Mouse (Mus musculus): Measurements from ENCODE around the gene Galntl6. TPM values are rescaled to one million over a fixed set of nuclear protein-coding genes. Genes with fewer than 3 reads are reported as not detected.
"Not testable (repeated sequence)": the region's sequence is repeated elsewhere in the genome, so short reads cannot be mapped to it uniquely, and the experiment has no call there.

Galntl6 gene
- polyA plus RNA-seq, 1 experiment: not detected

DNA sequence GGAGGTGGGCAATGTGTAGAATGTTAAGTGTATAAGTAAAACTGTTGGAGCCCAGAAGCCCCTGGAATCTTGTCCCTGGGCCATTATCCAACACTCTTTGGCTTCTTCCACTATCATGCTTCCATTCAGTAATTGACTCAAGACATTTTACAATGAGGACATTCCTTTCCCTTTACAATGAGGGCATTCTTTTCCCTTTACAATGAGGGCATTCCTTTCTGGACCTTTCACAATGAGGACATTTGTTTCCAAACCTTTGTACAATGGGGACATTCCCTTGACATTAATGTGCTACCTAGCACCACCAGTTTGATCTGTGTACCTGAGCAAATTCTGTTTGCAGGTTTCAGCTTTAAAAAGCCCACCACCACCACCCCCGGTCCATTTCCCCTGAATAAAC lies 403.4 kb downstream of the Galntl6 start:
- no peak overlapping the region for H3K4me3 ChIP-seq (ENCODE audit: control insufficient read depth, insufficient read depth, low read length)
- no peaks in the 10 kb centered on the region for H3K4me1 ChIP-seq (replicated peaks; ENCODE audit: control insufficient read depth, insufficient read depth, low read length)
- TF ChIP-seq CTCF (IDR thresholded peaks at IDR 0.05; ENCODE audit: borderline replicate concordance, control insufficient read depth, extremely low read depth, insufficient read depth, low read length, poor library complexity): no peak
- TF ChIP-seq POLR2A (IDR thresholded peaks at IDR 0.05; ENCODE audit: control insufficient read depth, extremely low read depth, insufficient read depth, low read length, poor library complexity): no peak
- H3K27ac ChIP-seq (ENCODE audit: control insufficient read depth, insufficient read depth, low read length): no peak overlapping the region
- 81% methylated on average over 1 of the region's 1 CpGs for WGBS
- H3K36me3 ChIP-seq (ENCODE audit: control insufficient read depth, insufficient read depth, low read length): no peaks in the 10 kb centered on the region
- no peak for DNase-seq
- H3K27me3 ChIP-seq (ENCODE audit: control insufficient read depth, insufficient read depth, low read length): no peaks in the 10 kb centered on the region

DNA sequence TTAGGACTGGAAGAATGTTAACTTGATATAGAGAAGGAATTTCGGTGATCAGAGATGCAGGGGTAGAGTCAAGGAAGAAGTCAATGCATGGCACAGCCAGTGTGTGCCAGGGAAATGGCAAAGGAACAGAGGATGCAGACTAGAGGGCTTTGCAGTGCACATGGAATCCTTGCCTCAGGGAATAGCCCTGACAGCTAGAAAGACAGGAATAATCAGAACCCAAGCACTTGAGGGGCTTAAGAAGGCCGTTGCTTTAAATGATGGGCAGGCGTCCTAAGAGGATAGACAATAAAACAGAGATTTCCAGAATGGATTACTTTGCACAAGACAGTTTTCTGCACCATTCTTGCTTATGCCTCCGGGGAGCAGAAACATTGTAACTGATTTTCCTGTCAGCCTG lies 425.3 kb downstream of the Galntl6 start:
- no peaks in the 10 kb centered on the region for H3K36me3 ChIP-seq (ENCODE audit: control insufficient read depth, insufficient read depth, low read length)
- H3K4me3 ChIP-seq (ENCODE audit: control insufficient read depth, insufficient read depth, low read length): no peak overlapping the region
- no peak overlapping the region for H3K27ac ChIP-seq (ENCODE audit: control insufficient read depth, insufficient read depth, low read length)
- TF ChIP-seq CTCF (IDR thresholded peaks at IDR 0.05; ENCODE audit: borderline replicate concordance, control insufficient read depth, extremely low read depth, insufficient read depth, low read length, poor library complexity): no peak
- WGBS: 87% methylated on average over 4 of the region's 4 CpGs
- DNase-seq: no peak
- H3K4me1 ChIP-seq (replicated peaks; ENCODE audit: control insufficient read depth, insufficient read depth, low read length): no peaks in the 10 kb centered on the region
- no peaks in the 10 kb centered on the region for H3K27me3 ChIP-seq (ENCODE audit: control insufficient read depth, insufficient read depth, low read length)

DNA sequence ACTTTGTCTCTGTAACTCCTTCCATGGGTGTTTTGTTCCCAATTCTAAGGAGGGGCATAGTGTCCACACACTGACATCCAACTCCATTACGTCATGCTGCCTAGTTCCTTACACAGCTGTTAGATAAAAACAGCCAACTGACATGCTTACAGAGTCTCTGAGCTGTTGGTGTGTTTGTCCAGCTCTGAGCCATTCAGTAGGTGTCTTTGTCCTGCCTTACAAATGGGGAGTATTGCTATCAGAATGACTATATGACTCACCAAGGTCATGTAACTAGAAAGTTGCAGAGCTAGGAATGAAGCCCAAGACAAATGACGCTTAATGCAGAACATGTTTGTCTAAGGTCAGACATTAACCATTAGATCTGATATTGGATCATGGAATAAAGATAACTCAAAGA lies 449.1 kb downstream of the Galntl6 start:
- 91% methylated on average over 2 of the region's 2 CpGs for WGBS

DNA sequence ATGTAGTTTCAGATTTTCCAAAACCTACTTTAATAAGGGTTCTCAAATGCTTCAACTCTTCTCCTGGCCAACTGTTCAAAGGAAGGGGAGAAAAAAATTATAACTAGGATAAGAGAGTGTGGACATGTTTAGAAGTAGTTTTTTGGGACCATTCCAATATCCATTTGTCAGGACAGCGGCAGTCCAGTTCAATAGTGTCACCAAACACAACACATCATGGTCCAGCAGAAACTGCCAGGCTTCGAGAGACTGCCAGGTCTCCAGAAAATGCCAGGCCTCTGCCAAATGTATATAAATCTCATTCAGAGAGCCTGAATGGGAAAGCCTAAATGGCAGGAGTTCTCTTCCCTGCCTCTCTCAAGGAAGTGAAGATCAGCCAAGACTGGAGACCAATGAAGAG lies 469.7 kb downstream of the Galntl6 start:
- Histone ChIP-seq H3K4me1 (replicated peaks; ENCODE audit: control insufficient read depth, insufficient read depth, low read length) (no peaks in the 10 kb centered on the region), H3K27ac (ENCODE audit: control insufficient read depth, insufficient read depth, low read length) (no peak overlapping the region), H3K36me3 (ENCODE audit: control insufficient read depth, insufficient read depth, low read length) (no peaks in the 10 kb centered on the region), H3K4me3 (ENCODE audit: control insufficient read depth, insufficient read depth, low read length) (no peak overlapping the region), H3K27me3 (ENCODE audit: control insufficient read depth, insufficient read depth, low read length) (no peaks in the 10 kb centered on the region)
- no peak for TF ChIP-seq POLR2A (IDR thresholded peaks at IDR 0.05; ENCODE audit: control insufficient read depth, extremely low read depth, insufficient read depth, low read length, poor library complexity)
- TF ChIP-seq CTCF (IDR thresholded peaks at IDR 0.05; ENCODE audit: borderline replicate concordance, control insufficient read depth, extremely low read depth, insufficient read depth, low read length, poor library complexity): no peak
- 85% methylated on average over 2 of the region's 2 CpGs for WGBS
- DNase-seq: no peak

More for the DNA sequence above, 449.1 kb downstream of the Galntl6 start:
- H3K27me3 ChIP-seq (ENCODE audit: control insufficient read depth, insufficient read depth, low read length); H3K27ac ChIP-seq (ENCODE audit: control insufficient read depth, insufficient read depth, low read length); H3K36me3 ChIP-seq (ENCODE audit: control insufficient read depth, insufficient read depth, low read length); H3K4me1 ChIP-seq (replicated peaks; ENCODE audit: control insufficient read depth, insufficient read depth, low read length); DNase-seq; H3K4me3 ChIP-seq (ENCODE audit: control insufficient read depth, insufficient read depth, low read length): not testable (repeated sequence)

GRCm38 (mm10) chr8:58418481-58418880 lies 494.0 kb downstream of the Galntl6 start:
- WGBS: 52% methylated on average over 5 of the region's 5 CpGs
- no peaks in the 10 kb centered on the region for H3K4me1 ChIP-seq (replicated peaks; ENCODE audit: control insufficient read depth, insufficient read depth, low read length)
- no peaks in the 10 kb centered on the region for H3K36me3 ChIP-seq (ENCODE audit: control insufficient read depth, insufficient read depth, low read length)
- H3K27me3 ChIP-seq (ENCODE audit: control insufficient read depth, insufficient read depth, low read length): no peaks in the 10 kb centered on the region
- H3K27ac ChIP-seq (ENCODE audit: control insufficient read depth, insufficient read depth, low read length): no peak overlapping the region
- TF ChIP-seq POLR2A (IDR thresholded peaks at IDR 0.05; ENCODE audit: control insufficient read depth, extremely low read depth, insufficient read depth, low read length, poor library complexity) (no peak), CTCF (IDR thresholded peaks at IDR 0.05; ENCODE audit: borderline replicate concordance, control insufficient read depth, extremely low read depth, insufficient read depth, low read length, poor library complexity) (no peak)
- DNase-seq: no peak
- H3K4me3 ChIP-seq (ENCODE audit: control insufficient read depth, insufficient read depth, low read length): no peak overlapping the region

GRCm38 (mm10) chr8:58417551-58417950 lies 494.9 kb downstream of the Galntl6 start:
- no peak overlapping the region for H3K4me3 ChIP-seq (ENCODE audit: control insufficient read depth, insufficient read depth, low read length)
- H3K27me3 ChIP-seq (ENCODE audit: control insufficient read depth, insufficient read depth, low read length): no peaks in the 10 kb centered on the region
- TF ChIP-seq POLR2A (IDR thresholded peaks at IDR 0.05; ENCODE audit: control insufficient read depth, extremely low read depth, insufficient read depth, low read length, poor library complexity) (no peak), CTCF (IDR thresholded peaks at IDR 0.05; ENCODE audit: borderline replicate concordance, control insufficient read depth, extremely low read depth, insufficient read depth, low read length, poor library complexity) (no peak)
- H3K36me3 ChIP-seq (ENCODE audit: control insufficient read depth, insufficient read depth, low read length): no peaks in the 10 kb centered on the region
- H3K4me1 ChIP-seq (replicated peaks; ENCODE audit: control insufficient read depth, insufficient read depth, low read length): no peaks in the 10 kb centered on the region
- no peak overlapping the region for H3K27ac ChIP-seq (ENCODE audit: control insufficient read depth, insufficient read depth, low read length)
- WGBS: 67% methylated on average over 1 of the region's 1 CpGs
- no peak for DNase-seq

GRCm38 (mm10) chr8:58396500-58396899 lies 515.9 kb downstream of the Galntl6 start:
- no peaks in the 10 kb centered on the region for H3K4me1 ChIP-seq (replicated peaks; ENCODE audit: control insufficient read depth, insufficient read depth, low read length)
- H3K4me3 ChIP-seq (ENCODE audit: control insufficient read depth, insufficient read depth, low read length): no peak overlapping the region
- no peaks in the 10 kb centered on the region for H3K36me3 ChIP-seq (ENCODE audit: control insufficient read depth, insufficient read depth, low read length)
- no peaks in the 10 kb centered on the region for H3K27me3 ChIP-seq (ENCODE audit: control insufficient read depth, insufficient read depth, low read length)
- no peak overlapping the region for H3K27ac ChIP-seq (ENCODE audit: control insufficient read depth, insufficient read depth, low read length)
- no peak for DNase-seq
- WGBS: 67% methylated on average over 3 of the region's 3 CpGs
- TF ChIP-seq CTCF (IDR thresholded peaks at IDR 0.05; ENCODE audit: borderline replicate concordance, control insufficient read depth, extremely low read depth, insufficient read depth, low read length, poor library complexity): no peak
- no peak for TF ChIP-seq POLR2A (IDR thresholded peaks at IDR 0.05; ENCODE audit: control insufficient read depth, extremely low read depth, insufficient read depth, low read length, poor library complexity)

Data from thymus, adult 2 months (tissue).